Mouse (Mus musculus): ENCODE measurements around the gene Ltv1. TPM values are rescaled to one million over a fixed set of nuclear protein-coding genes. Genes with fewer than 3 reads are reported as not detected.
A peak's percentile ranks its signal among the peaks of the same experiment; 100 is the strongest.

The Ltv1 gene
- polyA plus RNA-seq, 1 experiment from 2014 or later, result 61.6 TPM

GRCm38 (mm10) chr10:13162031-13162430 lies 30.9 kb downstream of the Ltv1 start:
- no peak overlapping the region for H3K4me3 ChIP-seq (replicated peaks)
- H3K27me3 ChIP-seq, result no peaks in the 10 kb centered on the region
- no peak overlapping the region for H3K27ac ChIP-seq
- H3K4me1 ChIP-seq (replicated peaks), result no peaks in the 10 kb centered on the region
- no peak overlapping the region for H3K9ac ChIP-seq (replicated peaks)
- peaks cover 9% of the 10 kb centered on the region; the same call in 1 of the 2 replicates for H3K9me3 ChIP-seq
- no peak for ATAC-seq (ENCODE audit: insufficient number of reproducible peaks, insufficient read depth, low FRiP score, low TSS enrichment, low read depth)
- H3K36me3 ChIP-seq, result no peaks in the 10 kb centered on the region
- WGBS, result 65% methylated on average over 4 of the region's 4 CpGs
- H3K4me2 ChIP-seq, result no peak overlapping the region

- no peak for ATAC-seq (ENCODE audit: insufficient number of reproducible peaks, insufficient read depth, low FRiP score, low TSS enrichment, low read depth)
- Histone ChIP-seq H3K27ac (no peak overlapping the region), H3K4me2 (no peak overlapping the region), H3K9me3 (peaks cover 9% of the 10 kb centered on the region; the same call in 1 of the 2 replicates), H3K36me3 (no peaks in the 10 kb centered on the region), H3K9ac (replicated peaks) (no peak overlapping the region), H3K4me3 (replicated peaks) (no peak overlapping the region), H3K27me3 (no peaks in the 10 kb centered on the region), H3K4me1 (replicated peaks) (no peaks in the 10 kb centered on the region)
- WGBS, result 80% methylated on average over 4 of the region's 4 CpGs
These were observed 32.1 kb downstream of the Ltv1 start for GRCm38 (mm10) chr10:13160913-13161312.

- WGBS, result 82% methylated on average over 5 of the region's 5 CpGs
- H3K27ac ChIP-seq, result no peak overlapping the region
These were observed 37.6 kb downstream of the Ltv1 start for GRCm38 (mm10) chr10:13155377-13155776.

GRCm38 (mm10) chr10:13152811-13153364 lies 40.1 kb downstream of the Ltv1 start:
- Histone ChIP-seq H3K27me3 (no peaks in the 10 kb centered on the region), H3K36me3 (no peaks in the 10 kb centered on the region), H3K4me1 (replicated peaks) (no peaks in the 10 kb centered on the region), H3K9ac (replicated peaks) (no peak overlapping the region), H3K9me3 (0 out of 2 replicates have a peak, but pooled peaks cover 1% of the 10 kb centered on the region), H3K4me2 (no peak overlapping the region), H3K27ac (no peak overlapping the region), H3K4me3 (replicated peaks) (no peak overlapping the region)
- 67% methylated on average over 4 of the region's 4 CpGs for WGBS
- ATAC-seq (ENCODE audit: insufficient number of reproducible peaks, insufficient read depth, low FRiP score, low TSS enrichment, low read depth), result no peak

More at GRCm38 (mm10) chr10:13155377-13155776, 37.6 kb downstream of the Ltv1 start:
- Histone ChIP-seq H3K4me1 (replicated peaks) (no peaks in the 10 kb centered on the region), H3K4me2 (no peak overlapping the region), H3K9ac (replicated peaks) (no peak overlapping the region), H3K36me3 (no peaks in the 10 kb centered on the region), H3K27me3 (no peaks in the 10 kb centered on the region), H3K4me3 (replicated peaks) (no peak overlapping the region), H3K9me3 (0 out of 2 replicates have a peak, but pooled peaks cover 3% of the 10 kb centered on the region)
- no peak for ATAC-seq (ENCODE audit: insufficient number of reproducible peaks, insufficient read depth, low FRiP score, low TSS enrichment, low read depth)

GRCm38 (mm10) chr10:13151353-13151752 lies 41.6 kb downstream of the Ltv1 start:
- ATAC-seq (ENCODE audit: insufficient number of reproducible peaks, insufficient read depth, low FRiP score, low TSS enrichment, low read depth), result no peak
- no peak overlapping the region for H3K9ac ChIP-seq (replicated peaks)
- no peaks in the 10 kb centered on the region for H3K36me3 ChIP-seq
- no peak overlapping the region for H3K4me2 ChIP-seq
- 83% methylated on average over 5 of the region's 5 CpGs for WGBS
- H3K9me3 ChIP-seq, result no peaks in the 10 kb centered on the region
- H3K27me3 ChIP-seq, result no peaks in the 10 kb centered on the region
- 0 out of 2 replicates have a peak overlapping the region, but pooled peaks have one; percentile 30 for H3K27ac ChIP-seq
- no peak overlapping the region for H3K4me3 ChIP-seq (replicated peaks)
- H3K4me1 ChIP-seq (replicated peaks), result no peaks in the 10 kb centered on the region

GRCm38 (mm10) chr10:13150435-13150834 lies 42.5 kb downstream of the Ltv1 start:
- H3K27me3 ChIP-seq, result no peaks in the 10 kb centered on the region
- no peaks in the 10 kb centered on the region for H3K36me3 ChIP-seq
- 76% methylated on average over 3 of the region's 3 CpGs for WGBS
- H3K4me3 ChIP-seq (replicated peaks), result no peak overlapping the region
- peak; percentile 31; the same call in 1 of the 2 replicates for ATAC-seq (ENCODE audit: insufficient number of reproducible peaks, insufficient read depth, low FRiP score, low TSS enrichment, low read depth)
- H3K4me1 ChIP-seq (replicated peaks), result no peaks in the 10 kb centered on the region
- no peaks in the 10 kb centered on the region for H3K9me3 ChIP-seq
- H3K4me2 ChIP-seq, result no peak overlapping the region
- no peak overlapping the region for H3K9ac ChIP-seq (replicated peaks)
- 0 out of 2 replicates have a peak overlapping the region, but pooled peaks have one; percentile 2 for H3K27ac ChIP-seq

GRCm38 (mm10) chr10:13140434-13140833 lies 52.5 kb downstream of the Ltv1 start:
- Histone ChIP-seq H3K4me3 (replicated peaks) (no peak overlapping the region), H3K9ac (replicated peaks) (no peak overlapping the region), H3K36me3 (no peaks in the 10 kb centered on the region), H3K4me1 (replicated peaks) (no peaks in the 10 kb centered on the region), H3K27ac (no peak overlapping the region), H3K27me3 (no peaks in the 10 kb centered on the region), H3K9me3 (no peaks in the 10 kb centered on the region), H3K4me2 (no peak overlapping the region)
- 85% methylated on average over 2 of the region's 2 CpGs for WGBS
- ATAC-seq (ENCODE audit: insufficient number of reproducible peaks, insufficient read depth, low FRiP score, low TSS enrichment, low read depth), result no peak

GRCm38 (mm10) chr10:13137906-13138305 lies 55.1 kb downstream of the Ltv1 start:
- H3K9ac ChIP-seq (replicated peaks), result no peak overlapping the region
- H3K27ac ChIP-seq, result no peak overlapping the region
- H3K4me1 ChIP-seq (replicated peaks), result no peaks in the 10 kb centered on the region
- no peaks in the 10 kb centered on the region for H3K27me3 ChIP-seq
- no peaks in the 10 kb centered on the region for H3K9me3 ChIP-seq
- no peak overlapping the region for H3K4me3 ChIP-seq (replicated peaks)
- WGBS, result 88% methylated on average over 6 of the region's 6 CpGs
- H3K4me2 ChIP-seq, result no peak overlapping the region
- no peak for ATAC-seq (ENCODE audit: insufficient number of reproducible peaks, insufficient read depth, low FRiP score, low TSS enrichment, low read depth)
- no peaks in the 10 kb centered on the region for H3K36me3 ChIP-seq

GRCm38 (mm10) chr10:13135751-13136150 lies 57.2 kb downstream of the Ltv1 start:
- H3K27me3 ChIP-seq, result no peaks in the 10 kb centered on the region
- ATAC-seq (ENCODE audit: insufficient number of reproducible peaks, insufficient read depth, low FRiP score, low TSS enrichment, low read depth), result no peak
- 94% methylated on average over 7 of the region's 7 CpGs for WGBS
- H3K9ac ChIP-seq (replicated peaks), result no peak overlapping the region
- no peak overlapping the region for H3K4me2 ChIP-seq
- no peaks in the 10 kb centered on the region for H3K9me3 ChIP-seq
- no peak overlapping the region for H3K27ac ChIP-seq
- no peaks in the 10 kb centered on the region for H3K36me3 ChIP-seq
- no peak overlapping the region for H3K4me3 ChIP-seq (replicated peaks)
- H3K4me1 ChIP-seq (replicated peaks), result no peaks in the 10 kb centered on the region

GRCm38 (mm10) chr10:13135276-13135675 lies 57.7 kb downstream of the Ltv1 start:
- H3K9ac ChIP-seq (replicated peaks), result no peak overlapping the region
- 92% methylated on average over 7 of the region's 7 CpGs for WGBS
- no peak for ATAC-seq (ENCODE audit: insufficient number of reproducible peaks, insufficient read depth, low FRiP score, low TSS enrichment, low read depth)

GRCm38 (mm10) chr10:13133850-13134249 lies 59.1 kb downstream of the Ltv1 start:
- ATAC-seq (ENCODE audit: insufficient number of reproducible peaks, insufficient read depth, low FRiP score, low TSS enrichment, low read depth), result no peak
- H3K27ac ChIP-seq, result no peak overlapping the region
- whole genome bisulfite sequencing, result 90% methylated on average over 4 of the region's 4 CpGs
- peaks cover 3% of the 10 kb centered on the region for H3K36me3 ChIP-seq
- no peaks in the 10 kb centered on the region for H3K4me1 ChIP-seq (replicated peaks)
- H3K4me3 ChIP-seq (replicated peaks), result no peak overlapping the region
- no peaks in the 10 kb centered on the region for H3K27me3 ChIP-seq
- H3K9me3 ChIP-seq, result no peaks in the 10 kb centered on the region
- no peak overlapping the region for H3K9ac ChIP-seq (replicated peaks)
- H3K4me2 ChIP-seq, result no peak overlapping the region

More at GRCm38 (mm10) chr10:13135276-13135675, 57.7 kb downstream of the Ltv1 start:
- Histone ChIP-seq H3K4me2 (no peak overlapping the region), H3K9me3 (no peaks in the 10 kb centered on the region), H3K4me3 (replicated peaks) (no peak overlapping the region), H3K27me3 (no peaks in the 10 kb centered on the region), H3K4me1 (replicated peaks) (no peaks in the 10 kb centered on the region), H3K27ac (no peak overlapping the region), H3K36me3 (no peaks in the 10 kb centered on the region)
